Mouse (Mus musculus) c-Kit-positive CD71-positive TER-119-positive erythroid progenitor cells, embryonic 14.5 days (primary cell): ENCODE results near the gene Abcg4.
"Not testable (repeated sequence)": the region's sequence is repeated elsewhere in the genome, so short reads cannot be mapped to it uniquely, and the experiment has no call there.

Source experiments
- DNase-seq: peaks from one replicate; pipeline ENCODE4 v3.0.0-alpha.2; 2013; ENCODE audit warnings: low spot score

Abcg4 gene

GRCm38 (mm10) chr9:44319887-44320798, 31.7 kb upstream of the Abcg4 start, which contains the start of gene C2cd2l:
Gene C2cd2l (minus strand): TSS chr9:44320285.
- DNase-seq, result peak; percentile 95

GRCm38 (mm10) chr9:44319105-44319886, 30.9 kb upstream of the Abcg4 start:
- no peak for DNase-seq

- no peak for DNase-seq
Observed at GRCm38 (mm10) chr9:44318826-44319095, 30.3 kb upstream of the Abcg4 start.

GRCm38 (mm10) chr9:44318076-44318825, 29.8 kb upstream of the Abcg4 start:
- DNase-seq, result no peak

GRCm38 (mm10) chr9:44317452-44317851, 29.0 kb upstream of the Abcg4 start:
- DNase-seq, result no peak

GRCm38 (mm10) chr9:44314910-44315309, 26.5 kb upstream of the Abcg4 start:
- DNase-seq, result no peak

GRCm38 (mm10) chr9:44314257-44314547, 25.8 kb upstream of the Abcg4 start:
- no peak for DNase-seq

- DNase-seq, result no peak
Observed at GRCm38 (mm10) chr9:44313476-44314256, 25.3 kb upstream of the Abcg4 start.

- DNase-seq, result no peak
Observed at GRCm38 (mm10) chr9:44311136-44312134, 23.0 kb upstream of the Abcg4 start.

- DNase-seq, result no peak
Observed at GRCm38 (mm10) chr9:44310750-44311135, 22.3 kb upstream of the Abcg4 start.

GRCm38 (mm10) chr9:44309756-44310155, 21.3 kb upstream of the Abcg4 start:
- DNase-seq, result no peak

- DNase-seq, result no peak
Observed at GRCm38 (mm10) chr9:44307248-44307647, 18.8 kb upstream of the Abcg4 start.

- no peak for DNase-seq
Observed at GRCm38 (mm10) chr9:44306532-44306931, 18.1 kb upstream of the Abcg4 start.

GRCm38 (mm10) chr9:44305466-44306079, 17.2 kb upstream of the Abcg4 start, which contains the start of gene Hinfp:
Gene Hinfp (minus strand): TSS chr9:44305671.
- peak; percentile 98 for DNase-seq

GRCm38 (mm10) chr9:44300001-44300400, 11.6 kb upstream of the Abcg4 start:
- not testable (repeated sequence) for DNase-seq

GRCm38 (mm10) chr9:44292490-44292889, 4.1 kb upstream of the Abcg4 start:
- DNase-seq, result peak; percentile 57

- peak; percentile 72 for DNase-seq
Observed at GRCm38 (mm10) chr9:44288959-44289291, 510 bp upstream of the Abcg4 start.

GRCm38 (mm10) chr9:44287401-44288075, 877 bp downstream of the Abcg4 start:
- peak; percentile 40 for DNase-seq

- DNase-seq, result peak; percentile 42
Observed at GRCm38 (mm10) chr9:44287003-44287400, 1.4 kb downstream of the Abcg4 start.
